Mouse (Mus musculus) heart, embryonic 10.5 days (tissue): Measurements from ENCODE around the gene Sema3b. TPM values are rescaled to one million over a fixed set of nuclear protein-coding genes. Genes with fewer than 3 reads are reported as not detected.

Experiments used
- DNase-seq: peaks from one replicate; pipeline ENCODE4 v3.0.0-alpha.2; 2017; ENCODE audit warnings: low spot score
- H3K27ac ChIP-seq: fragments of 300-500 bp; sonication (generic); 2 replicates; pipeline ENCODE4 v1.5.1; 2016; ENCODE audit warnings: mild to moderate bottlenecking
- H3K27me3 ChIP-seq: fragments of 300-500 bp; sonication (generic); 2 replicates; pipeline ENCODE4 v1.6.1; 2016; ENCODE audit warnings: mild to moderate bottlenecking; ENCODE audit not compliant: poor library complexity, insufficient read depth, severe bottlenecking
- H3K36me3 ChIP-seq: fragments of 300-500 bp; sonication (generic); 2 replicates; pipeline ENCODE4 v1.6.1; 2016; ENCODE audit warnings: mild to moderate bottlenecking, moderate library complexity
- H3K4me1 ChIP-seq: fragments of 300-500 bp; sonication (generic); 2 replicates; pipeline ENCODE4 v1.6.1; 2016; ENCODE audit warnings: mild to moderate bottlenecking
- H3K4me3 ChIP-seq: fragments of 300-500 bp; sonication (generic); 2 replicates; pipeline ENCODE4 v1.5.1; 2016; ENCODE audit warnings: mild to moderate bottlenecking, moderate library complexity
- H3K9me3 ChIP-seq: fragments of 300-500 bp; sonication (generic); 2 replicates; pipeline ENCODE4 v1.6.1; 2016; ENCODE audit warnings: mild to moderate bottlenecking, moderate library complexity
- WGBS: fragments of 180-500 bp; shearing (Covaris S2); methylation state at CpG from one replicate; pipeline ENCODE4 v1.1.7; 2016; 5-methylcytosine and 5-hydroxymethylcytosine counted together
- polyA plus RNA-seq: library from polyadenylated mRNA; unstranded; fragments of >200 nt; fragmentation: Nextera tagmentation; extraction: Ambion mirVana; gene quantifications from 2 replicates; pipeline ENCODE4 v1.2.1, GENCODE M21; 2016

Sema3b gene
- polyA plus RNA-seq, 1 experiment from 2014 or later = 4.9 TPM

GRCm38 (mm10) chr9:107643544-107644214 lies 34.6 kb upstream of the Sema3b start:
- Histone ChIP-seq H3K27me3 (peaks cover 5% of the 10 kb centered on the region; the same call in 1 of the 2 replicates), H3K36me3 (no peaks in the 10 kb centered on the region), H3K27ac (peak overlapping the region; percentile 85; the same call in 1 of the 2 replicates), H3K4me3 (0 out of 2 replicates have a peak overlapping the region, but pooled peaks have one; percentile 57), H3K4me1 (peaks cover 22% of the 10 kb centered on the region), H3K9me3 (no peaks in the 10 kb centered on the region)
- WGBS = 88% methylated on average over 13 of the region's 13 CpGs
- DNase-seq = no peak

GRCm38 (mm10) chr9:107641666-107642065 lies 32.6 kb upstream of the Sema3b start:
- Histone ChIP-seq H3K27me3 (peaks cover 5% of the 10 kb centered on the region; the same call in 1 of the 2 replicates), H3K27ac (peak overlapping the region; percentile 56; the same call in 1 of the 2 replicates), H3K36me3 (no peaks in the 10 kb centered on the region), H3K4me3 (no peak overlapping the region), H3K4me1 (peaks cover 33% of the 10 kb centered on the region), H3K9me3 (no peaks in the 10 kb centered on the region)
- 59% methylated on average over 8 of the region's 8 CpGs for WGBS
- no peak for DNase-seq

GRCm38 (mm10) chr9:107640257-107640772 lies 31.3 kb upstream of the Sema3b start:
- no peak for DNase-seq
- Histone ChIP-seq H3K4me3 (no peak overlapping the region), H3K9me3 (no peaks in the 10 kb centered on the region)

GRCm38 (mm10) chr9:107637070-107637469 lies 28.0 kb upstream of the Sema3b start:
- Histone ChIP-seq H3K4me1 (peaks cover 54% of the 10 kb centered on the region), H3K27me3 (no peaks in the 10 kb centered on the region), H3K4me3 (peak overlapping the region; percentile 6; the same call in 1 of the 2 replicates), H3K9me3 (no peaks in the 10 kb centered on the region), H3K27ac (peak overlapping the region; percentile 59), H3K36me3 (0 out of 2 replicates have a peak, but pooled peaks cover 3% of the 10 kb centered on the region)
- whole genome bisulfite sequencing = 29% methylated on average over 7 of the region's 7 CpGs
- DNase-seq = peak; percentile 87

More at GRCm38 (mm10) chr9:107640257-107640772, 31.3 kb upstream of the Sema3b start:
- H3K4me1 ChIP-seq = peaks cover 43% of the 10 kb centered on the region
- 22% methylated on average over 8 of the region's 8 CpGs for WGBS
- peak overlapping the region; percentile 48 for H3K27ac ChIP-seq
- H3K36me3 ChIP-seq = no peaks in the 10 kb centered on the region
- peaks cover 5% of the 10 kb centered on the region; the same call in 1 of the 2 replicates for H3K27me3 ChIP-seq

DNA sequence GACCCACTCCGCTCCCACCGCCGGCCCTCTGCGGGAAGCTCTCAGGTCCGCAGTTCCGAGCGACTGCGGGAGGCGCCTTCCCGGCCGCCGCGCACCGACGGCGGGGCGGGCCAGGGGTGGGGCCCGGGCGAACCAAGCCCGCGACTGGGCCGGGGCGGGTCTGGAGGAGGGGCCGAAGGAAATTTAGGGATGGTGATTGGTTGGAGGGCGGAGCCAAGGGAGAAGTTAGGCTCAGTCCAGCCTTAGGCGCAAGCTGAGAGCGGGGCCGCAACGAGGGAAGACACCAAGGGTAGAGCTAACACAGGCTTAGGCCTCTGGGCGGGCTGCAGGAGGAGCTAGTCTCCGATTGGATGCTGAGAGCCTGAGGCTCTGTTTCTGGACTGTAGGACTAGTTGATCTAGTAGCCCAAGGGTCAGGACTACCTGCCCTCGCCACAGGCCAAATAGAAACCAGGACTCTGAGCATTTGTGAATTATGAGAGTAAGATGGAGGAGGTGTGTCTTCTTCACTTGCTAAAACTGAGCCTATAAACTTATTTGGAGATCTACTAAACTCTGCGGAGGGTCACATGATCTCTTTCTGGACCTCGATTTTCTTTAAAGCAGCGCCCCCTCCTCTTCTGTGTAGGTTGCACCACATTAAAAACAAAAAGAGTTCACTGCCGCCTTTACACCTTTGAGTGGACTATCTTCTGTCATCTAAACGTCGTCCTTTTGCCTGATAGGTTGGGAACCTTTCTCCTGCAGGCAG lies 26.4 kb upstream of the Sema3b start, which contains the start of gene Gnai2:
Gnai2 (minus strand) TSS at position 89 of the 750 bp plus-strand sequence.
- peak; percentile 99 for DNase-seq
- H3K27me3 ChIP-seq = no peaks in the 10 kb centered on the region
- H3K9me3 ChIP-seq = no peaks in the 10 kb centered on the region
- H3K36me3 ChIP-seq = 0 out of 2 replicates have a peak, but pooled peaks cover 9% of the 10 kb centered on the region
- H3K4me1 ChIP-seq = peaks cover 67% of the 10 kb centered on the region
- peak within 1 kb of the TSS; percentile 84 for H3K4me3 ChIP-seq
- H3K27ac ChIP-seq = peak within 1 kb of the TSS; percentile 94
- 3% methylated on average over 38 of the region's 38 CpGs for WGBS

DNA sequence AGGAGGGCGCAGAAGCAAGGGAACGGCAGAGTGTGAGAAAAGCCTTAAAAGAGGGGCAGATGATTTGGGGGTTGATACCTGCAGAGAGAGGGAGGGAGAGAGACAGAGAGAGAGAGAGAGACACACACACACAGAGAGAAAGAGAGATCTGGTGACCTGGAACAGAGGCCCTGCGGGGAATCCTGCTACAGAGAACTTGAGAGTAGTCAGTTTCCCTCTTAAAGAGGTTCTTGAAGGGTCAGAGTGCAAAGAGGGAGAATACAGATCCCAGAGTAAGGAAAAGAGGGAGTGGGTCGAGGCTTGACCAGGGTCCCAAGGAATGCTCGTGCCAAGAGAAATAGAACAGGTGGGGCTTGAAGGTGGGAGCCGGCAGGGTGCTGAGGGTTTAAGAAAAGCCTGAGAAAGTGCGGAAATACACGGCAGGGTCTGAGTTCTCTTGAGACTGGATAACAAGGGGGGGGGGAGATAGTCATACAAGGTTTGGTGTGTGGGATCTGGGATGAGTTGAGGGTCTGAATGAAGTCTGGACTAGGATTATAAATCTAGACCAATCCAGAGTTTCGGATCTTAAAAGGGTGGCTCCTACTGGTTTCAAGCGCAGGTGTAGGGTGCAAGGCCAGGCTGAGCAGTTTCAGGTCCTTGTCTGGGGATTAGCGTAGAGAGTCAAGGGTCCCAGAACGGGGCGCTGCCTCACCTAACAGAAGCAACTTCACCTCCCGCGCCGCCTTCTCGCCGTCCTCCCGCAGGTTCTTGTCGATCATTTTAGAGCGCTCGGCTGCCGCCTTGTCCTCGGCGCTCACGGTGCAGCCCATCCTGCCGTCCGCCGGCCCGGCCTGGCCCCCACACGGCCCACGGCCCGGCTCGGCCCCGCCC lies 25.6 kb upstream of the Sema3b start:
- peaks cover 9% of the 10 kb centered on the region; the same call in 1 of the 2 replicates for H3K36me3 ChIP-seq
- H3K4me1 ChIP-seq = peaks cover 74% of the 10 kb centered on the region
- peak overlapping the region; percentile 84 for H3K4me3 ChIP-seq
- peak overlapping the region; percentile 94 for H3K27ac ChIP-seq
- no peaks in the 10 kb centered on the region for H3K27me3 ChIP-seq
- no peaks in the 10 kb centered on the region for H3K9me3 ChIP-seq
- no peak for DNase-seq
- WGBS = under 1% methylated on average over 35 of the region's 35 CpGs

DNA sequence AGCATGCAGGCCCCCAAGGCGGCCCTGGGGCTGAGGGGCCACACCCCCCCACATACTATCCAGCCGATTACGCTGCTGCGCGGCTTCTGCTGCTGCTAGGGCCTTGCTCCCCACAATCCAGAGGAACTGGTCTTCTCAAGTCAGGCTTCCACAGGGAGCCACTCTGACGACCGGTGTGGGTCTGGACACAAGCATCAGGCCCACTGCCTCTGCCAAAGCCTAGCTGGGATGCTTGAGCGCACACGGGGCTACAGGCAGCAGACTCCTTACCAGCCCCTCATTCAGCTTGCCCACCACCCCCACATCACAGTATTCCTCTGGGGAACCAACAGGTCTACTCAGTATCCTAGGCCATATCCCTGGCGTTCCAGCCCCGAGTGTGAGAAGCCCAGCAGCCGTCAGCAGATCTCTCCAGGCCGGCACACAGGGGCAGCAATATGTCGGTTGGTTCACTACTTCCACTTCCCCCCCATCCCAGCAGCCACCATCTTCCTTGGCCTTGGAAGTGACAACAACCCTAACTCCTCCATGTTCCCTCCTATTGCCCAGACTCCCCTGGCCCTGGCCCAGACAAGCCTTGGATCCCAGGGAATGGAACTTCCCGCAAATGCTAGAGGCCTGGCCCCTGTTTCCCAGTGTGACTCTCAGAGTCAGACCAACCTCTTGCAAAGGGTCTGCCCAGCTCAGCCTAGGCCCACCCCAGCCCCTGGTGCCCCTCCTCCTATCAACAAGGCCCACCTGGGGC lies 24.8 kb upstream of the Sema3b start:
- under 1% methylated on average over 15 of the region's 15 CpGs for WGBS

DNA sequence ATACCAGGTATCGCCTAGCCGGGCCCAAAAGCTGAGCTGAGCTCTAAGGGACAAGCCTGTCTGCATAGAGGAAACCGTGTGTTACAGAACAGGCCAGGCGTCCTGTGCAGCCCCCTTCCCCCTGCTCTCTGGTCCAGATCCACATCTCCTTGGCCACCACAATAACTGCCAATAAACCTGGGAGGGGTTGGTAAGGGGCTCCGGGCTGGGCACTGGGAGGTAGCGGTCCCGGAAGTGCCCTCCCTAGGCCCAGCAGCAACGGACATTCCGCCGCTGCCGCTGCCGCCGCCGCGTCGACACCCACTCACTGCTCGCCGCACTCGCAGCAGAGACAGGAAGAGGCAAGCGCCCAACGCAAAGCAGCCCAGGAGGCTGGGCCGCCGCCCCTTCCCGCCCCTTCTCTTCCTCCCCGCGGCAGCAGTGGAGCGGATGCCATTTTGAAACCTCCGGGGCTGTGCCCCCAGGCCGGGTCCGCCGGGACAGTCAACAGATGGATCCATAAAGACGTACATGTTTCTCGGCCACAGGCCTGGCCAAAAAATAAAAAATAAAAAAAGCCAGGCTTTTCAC lies 24.1 kb upstream of the Sema3b start:
- DNase-seq = peak; percentile 95
- H3K4me3 ChIP-seq = peak overlapping the region; percentile 84
- no peaks in the 10 kb centered on the region for H3K9me3 ChIP-seq
- peaks cover 18% of the 10 kb centered on the region for H3K36me3 ChIP-seq
- H3K27me3 ChIP-seq = no peaks in the 10 kb centered on the region
- peak overlapping the region; percentile 94 for H3K27ac ChIP-seq
- H3K4me1 ChIP-seq = peaks cover 85% of the 10 kb centered on the region
- 2% methylated on average over 33 of the region's 33 CpGs for WGBS

More for the DNA sequence above, 24.8 kb upstream of the Sema3b start:
- H3K9me3 ChIP-seq = no peaks in the 10 kb centered on the region
- H3K36me3 ChIP-seq = peaks cover 15% of the 10 kb centered on the region
- no peaks in the 10 kb centered on the region for H3K27me3 ChIP-seq
- peaks cover 79% of the 10 kb centered on the region for H3K4me1 ChIP-seq
- peak; percentile 84 for DNase-seq
- H3K27ac ChIP-seq = peak overlapping the region; percentile 94
- H3K4me3 ChIP-seq = peak overlapping the region; percentile 84

DNA sequence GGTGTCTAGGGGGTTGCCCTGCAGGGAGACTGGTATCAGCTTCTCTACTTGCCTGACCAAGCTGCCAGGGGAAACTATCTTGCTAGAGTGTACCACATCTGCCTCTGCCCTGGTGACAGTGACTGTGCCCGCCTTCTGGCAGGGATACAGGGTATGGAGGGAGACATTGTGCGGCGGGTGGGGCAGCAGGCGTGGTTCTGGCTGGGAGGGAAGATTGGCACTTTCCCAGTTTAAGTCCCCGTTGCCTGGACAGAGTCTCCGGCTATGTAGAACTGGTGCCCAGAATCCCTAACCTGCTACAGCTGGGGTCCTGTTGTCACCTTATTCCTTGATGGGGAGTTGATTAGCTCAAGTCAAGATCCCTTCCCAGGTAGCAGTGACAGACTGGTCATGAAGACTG lies 23.4 kb upstream of the Sema3b start:
- no peak for DNase-seq
- H3K4me1 ChIP-seq = peaks cover 90% of the 10 kb centered on the region
- H3K9me3 ChIP-seq = no peaks in the 10 kb centered on the region
- H3K27ac ChIP-seq = peak overlapping the region; percentile 94; the same call in 1 of the 2 replicates
- 76% methylated on average over 6 of the region's 6 CpGs for WGBS
- peak overlapping the region; percentile 84 for H3K4me3 ChIP-seq
- no peaks in the 10 kb centered on the region for H3K27me3 ChIP-seq
- peaks cover 23% of the 10 kb centered on the region for H3K36me3 ChIP-seq

GRCm38 (mm10) chr9:107631861-107632260 lies 22.8 kb upstream of the Sema3b start:
- no peak for DNase-seq
- peaks cover 90% of the 10 kb centered on the region for H3K4me1 ChIP-seq
- no peaks in the 10 kb centered on the region for H3K9me3 ChIP-seq
- WGBS = 93% methylated on average over 8 of the region's 8 CpGs
- H3K36me3 ChIP-seq = peaks cover 23% of the 10 kb centered on the region
- H3K27me3 ChIP-seq = no peaks in the 10 kb centered on the region
- H3K4me3 ChIP-seq = peak overlapping the region; percentile 84; the same call in 1 of the 2 replicates
- peak overlapping the region; percentile 94; the same call in 1 of the 2 replicates for H3K27ac ChIP-seq

- DNase-seq = no peak
- Histone ChIP-seq H3K4me1 (peaks cover 92% of the 10 kb centered on the region), H3K27ac (peak overlapping the region; percentile 83; the same call in 1 of the 2 replicates), H3K4me3 (no peak overlapping the region), H3K9me3 (no peaks in the 10 kb centered on the region), H3K36me3 (peaks cover 23% of the 10 kb centered on the region), H3K27me3 (no peaks in the 10 kb centered on the region)
- 77% methylated on average over 9 of the region's 9 CpGs for WGBS
Observed at GRCm38 (mm10) chr9:107631311-107631826, 22.3 kb upstream of the Sema3b start.
